Mouse (Mus musculus) liver, postnatal 0 days (tissue): Measurements from ENCODE around the gene Lmbrd2.

Experiments used
- CTCF ChIP-seq: sonication (generic); IDR thresholded peaks from 2 replicates; pipeline ENCODE4 v1.5.1; 2016; ENCODE audit warnings: antibody characterized with exemption, low read depth
- EP300 ChIP-seq: IDR thresholded peaks from 2 replicates; pipeline ENCODE4 v1.6.1; 2016; ENCODE audit warnings: antibody characterized with exemption, low read depth, mild to moderate bottlenecking

GRCm38 (mm10) chr15:9211891-9212290 is 71.5 kb downstream of the Lmbrd2 start:
- no peak for TF ChIP-seq CTCF
- TF ChIP-seq EP300: no peak
